Mouse (Mus musculus) small intestine, adult 2 months (tissue): ENCODE results near the gene Ablim1. TPM values are rescaled to one million over a fixed set of nuclear protein-coding genes. Genes with fewer than 3 reads are reported as not detected.

Experiments used
- H3K27ac ChIP-seq: fragments of 200-500 bp; 2 replicates; pipeline ENCODE4 v1.5.1; 2012; ENCODE audit warnings: low read depth, low read length, control low read depth, inconsistent platforms; ENCODE audit not compliant: insufficient read depth
- H3K27me3 ChIP-seq: fragments of 200-500 bp; 2 replicates; pipeline ENCODE4 v1.6.1; 2012; ENCODE audit warnings: mild to moderate bottlenecking, moderate library complexity, low read length, inconsistent platforms; ENCODE audit not compliant: control insufficient read depth, insufficient read depth
- H3K36me3 ChIP-seq: fragments of 200-500 bp; 2 replicates; pipeline ENCODE4 v1.6.1; 2012; ENCODE audit warnings: mild to moderate bottlenecking, low read length, control low read depth, inconsistent platforms; ENCODE audit not compliant: control insufficient read depth, insufficient read depth
- H3K4me1 ChIP-seq: fragments of 200-500 bp; 2 replicates; pipeline ENCODE4 v1.6.1; 2012; ENCODE audit warnings: low read length, inconsistent platforms, mixed read lengths; ENCODE audit not compliant: control insufficient read depth, insufficient read depth, insufficient read length
- H3K4me3 ChIP-seq: fragments of 200-500 bp; 2 replicates; pipeline ENCODE4 v1.5.1; 2012; ENCODE audit warnings: low read depth, mild to moderate bottlenecking, control low read depth, inconsistent platforms, low read length, moderate library complexity
- CTCF ChIP-seq: fragments of 200-500 bp; IDR thresholded peaks from 2 replicates; pipeline ENCODE4 v1.5.1; 2012; ENCODE audit warnings: low read depth, mild to moderate bottlenecking, control low read depth, inconsistent platforms, low read length, moderate library complexity, mixed read lengths; ENCODE audit not compliant: insufficient replicate concordance, insufficient read length; ENCODE audit errors: extremely low read depth
- POLR2A ChIP-seq: fragments of 200-500 bp; IDR thresholded peaks from 2 replicates; pipeline ENCODE4 v1.6.1; 2012; ENCODE audit warnings: low read depth, mild to moderate bottlenecking, control low read depth, inconsistent platforms, low read length, moderate library complexity
- WGBS: fragments of 180-500 bp; shearing (Covaris S2); methylation state at CpG from one replicate; pipeline ENCODE4 v1.1.7; 2018; 5-methylcytosine and 5-hydroxymethylcytosine counted together
- polyA plus RNA-seq: library from polyadenylated mRNA; depleted of rRNA; stranded (reverse); fragments of >200 nt; gene quantifications from 2 replicates; pipeline ENCODE4 v1.2.3, GENCODE M21; 2012

Ablim1 gene
- polyA plus RNA-seq, 1 experiment = 47.2 TPM

DNA sequence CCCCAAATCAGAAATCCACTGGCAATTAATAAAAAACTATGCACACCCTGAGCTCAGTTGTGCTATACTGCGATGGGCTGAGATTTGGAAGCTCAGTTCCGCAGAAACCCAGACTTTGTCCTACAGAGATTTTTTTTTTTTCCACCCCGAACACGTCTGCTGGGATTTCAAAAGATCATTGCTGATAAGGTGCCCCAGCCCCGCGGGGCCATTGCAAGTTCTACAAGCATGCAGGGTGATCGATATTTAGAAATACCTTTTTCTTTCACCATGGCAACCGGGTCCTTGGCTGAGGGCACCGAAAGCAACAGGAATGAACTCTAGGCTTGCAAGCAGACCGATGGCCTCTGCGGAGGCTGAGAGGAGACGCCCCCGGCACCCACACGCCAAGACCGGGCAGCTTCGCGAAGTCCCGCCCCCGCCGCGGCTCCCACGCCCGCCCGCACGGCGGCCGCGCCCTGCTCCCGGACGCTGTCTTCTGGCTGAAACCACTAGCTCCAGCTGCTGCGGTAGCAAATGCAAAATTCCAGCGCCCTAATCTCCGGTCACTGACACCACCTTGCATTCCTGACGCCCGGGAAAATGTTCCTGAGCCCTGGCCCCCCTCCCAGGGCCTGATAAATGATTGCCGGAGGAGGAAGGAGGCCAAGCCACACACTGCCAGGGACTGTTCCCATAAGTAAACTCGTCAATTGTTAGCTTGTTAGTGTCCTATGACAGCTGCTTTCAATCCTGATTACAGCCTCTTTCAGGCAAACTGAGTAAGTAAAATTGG, 117.5 kb downstream of the Ablim1 start:
- Histone ChIP-seq H3K27me3 (no peaks in the 10 kb centered on the region), H3K36me3 (no peaks in the 10 kb centered on the region), H3K27ac (peak overlapping the region; percentile 31), H3K4me1 (peaks cover 8% of the 10 kb centered on the region), H3K4me3 (peak overlapping the region; percentile 59)
- no peak for TF ChIP-seq CTCF
- peak; percentile 32 for TF ChIP-seq POLR2A
- 3% methylated on average over 35 of the region's 37 CpGs for WGBS

DNA sequence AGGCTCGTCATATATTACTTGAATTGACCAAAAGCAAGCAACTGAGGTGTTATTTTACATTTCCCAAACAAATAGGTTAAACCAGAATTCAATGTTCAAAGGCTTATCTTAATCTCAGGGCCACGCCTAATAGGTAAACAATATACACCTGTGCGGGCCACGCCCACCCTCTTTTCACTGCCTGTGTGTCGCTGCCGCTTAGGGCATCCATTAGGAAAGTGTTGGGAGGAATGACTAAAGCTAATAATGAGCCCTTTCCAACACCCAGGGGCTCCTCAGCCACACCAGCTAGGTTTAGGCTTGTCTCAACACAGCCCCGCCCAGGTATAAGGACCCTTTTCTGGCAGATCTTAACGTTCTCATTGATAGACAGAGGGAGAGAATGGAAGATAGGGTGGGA, 118.1 kb downstream of the Ablim1 start:
- Histone ChIP-seq H3K27me3 (no peaks in the 10 kb centered on the region), H3K27ac (no peak overlapping the region), H3K4me3 (peak overlapping the region; percentile 17), H3K36me3 (no peaks in the 10 kb centered on the region), H3K4me1 (peaks cover 8% of the 10 kb centered on the region)
- TF ChIP-seq CTCF (no peak), POLR2A (no peak)
- 18% methylated on average over 8 of the region's 8 CpGs for WGBS

DNA sequence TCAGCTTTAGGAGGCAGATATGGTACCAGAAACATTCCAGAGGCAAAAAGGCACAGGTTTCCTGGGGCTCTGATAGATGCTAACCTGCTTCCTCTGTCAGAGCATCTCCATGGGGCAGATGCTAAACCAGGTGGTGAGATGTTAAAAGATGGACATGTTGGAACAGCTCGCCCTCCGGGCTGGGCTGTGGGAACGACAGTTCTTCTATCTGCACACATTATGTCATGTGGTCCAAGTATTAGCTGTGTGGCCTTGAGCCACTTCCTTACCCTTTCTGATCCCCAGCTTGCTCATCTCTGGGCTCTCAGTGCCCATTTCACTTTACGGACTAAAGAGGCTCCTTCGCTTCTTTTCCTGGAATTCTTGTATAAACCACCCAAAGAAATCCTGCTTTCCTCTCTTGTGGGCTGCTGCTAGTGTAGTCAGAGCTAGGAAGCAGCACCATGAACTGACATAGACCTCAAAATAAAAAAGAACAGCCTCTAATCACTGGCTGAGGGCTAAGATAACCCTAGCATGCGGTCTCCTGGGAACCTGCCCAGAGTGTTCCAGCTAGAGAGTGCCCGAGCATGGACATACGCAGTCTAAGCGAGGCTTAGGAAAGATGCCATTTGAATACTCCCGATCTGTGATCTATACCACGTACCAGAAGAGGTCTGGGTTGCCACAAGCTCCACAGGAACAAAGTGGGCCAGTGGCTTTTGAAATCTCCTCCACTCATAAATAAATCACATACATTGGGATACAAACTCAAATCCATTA, 119.4 kb downstream of the Ablim1 start:
- WGBS = 83% methylated on average over 11 of the region's 11 CpGs
- Histone ChIP-seq H3K36me3 (no peaks in the 10 kb centered on the region), H3K27ac (no peak overlapping the region)

DNA sequence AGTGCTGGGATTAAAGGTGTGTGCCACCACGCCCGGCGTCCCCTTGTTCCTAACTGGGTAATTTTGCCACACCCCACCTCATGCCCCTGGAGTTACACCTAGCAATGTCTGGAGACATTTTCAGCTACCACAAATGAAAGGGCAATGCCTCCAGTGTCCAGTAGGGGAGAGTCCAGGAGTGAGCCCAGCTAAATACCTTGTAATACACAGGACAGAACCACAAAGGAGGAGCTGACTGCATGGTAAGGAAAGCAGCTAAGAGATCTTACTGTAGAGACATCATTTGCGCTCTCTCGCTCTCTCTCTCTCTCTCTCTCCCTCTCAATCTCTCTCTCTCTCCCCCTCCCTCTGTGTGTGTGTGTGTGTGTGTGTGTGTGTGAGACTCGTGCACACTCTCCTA, 120.8 kb downstream of the Ablim1 start:
- H3K4me1 ChIP-seq = peaks cover 5% of the 10 kb centered on the region
- no peaks in the 10 kb centered on the region for H3K27me3 ChIP-seq
- H3K27ac ChIP-seq = no peak overlapping the region
- no peak overlapping the region for H3K4me3 ChIP-seq
- WGBS = 78% methylated on average over 6 of the region's 6 CpGs
- no peak for TF ChIP-seq POLR2A
- no peak for TF ChIP-seq CTCF
- H3K36me3 ChIP-seq = no peaks in the 10 kb centered on the region

More for the DNA sequence above, 119.4 kb downstream of the Ablim1 start:
- peaks cover 5% of the 10 kb centered on the region for H3K4me1 ChIP-seq
- no peaks in the 10 kb centered on the region for H3K27me3 ChIP-seq
- TF ChIP-seq POLR2A = no peak
- TF ChIP-seq CTCF = no peak
- no peak overlapping the region for H3K4me3 ChIP-seq

DNA sequence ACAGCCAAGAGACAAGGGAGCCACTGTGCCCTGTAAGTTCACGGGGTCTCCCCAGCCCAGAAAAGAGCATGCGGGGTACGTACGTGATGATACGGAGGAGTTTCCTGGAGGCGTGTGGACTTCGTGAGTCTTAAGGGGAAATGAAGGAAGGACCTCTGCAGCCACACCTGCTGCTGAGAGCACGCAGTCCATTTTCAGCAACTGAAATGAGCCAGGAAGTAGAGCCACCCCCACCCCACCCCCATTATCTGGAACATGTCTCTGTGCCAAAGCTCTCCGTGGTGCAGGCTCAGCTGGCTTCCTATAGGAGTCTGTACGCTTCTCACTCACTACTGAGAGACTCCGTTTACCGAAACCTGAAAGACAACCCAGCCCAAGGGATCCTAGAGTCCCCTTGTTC, 121.3 kb downstream of the Ablim1 start:
- Histone ChIP-seq H3K27me3 (no peaks in the 10 kb centered on the region), H3K27ac (no peak overlapping the region), H3K36me3 (no peaks in the 10 kb centered on the region), H3K4me3 (no peak overlapping the region), H3K4me1 (peaks cover 5% of the 10 kb centered on the region)
- WGBS = 60% methylated on average over 12 of the region's 12 CpGs
- TF ChIP-seq POLR2A = no peak
- TF ChIP-seq CTCF = no peak

DNA sequence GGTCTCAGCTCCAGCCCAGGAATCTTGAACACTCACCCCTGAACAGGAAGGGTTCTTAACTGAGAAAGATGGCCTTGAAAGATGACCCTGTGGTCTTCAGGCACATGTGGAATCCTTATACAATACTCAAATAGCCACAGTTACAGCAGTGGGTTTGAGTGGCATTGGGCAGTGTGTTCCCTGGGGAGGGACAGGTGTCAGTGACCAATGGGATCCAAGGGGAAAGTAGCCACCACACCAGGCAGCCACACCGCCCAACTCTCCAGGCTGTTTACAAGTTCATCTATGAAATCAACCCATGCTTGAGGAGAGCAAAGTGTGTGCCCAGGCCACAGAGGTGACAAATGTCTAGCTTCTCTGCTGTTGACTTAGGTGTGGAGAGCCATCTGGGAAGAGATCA, 123.6 kb downstream of the Ablim1 start:
- no peaks in the 10 kb centered on the region for H3K27me3 ChIP-seq
- H3K27ac ChIP-seq = no peak overlapping the region
- no peak overlapping the region for H3K4me3 ChIP-seq
- no peaks in the 10 kb centered on the region for H3K36me3 ChIP-seq
- no peaks in the 10 kb centered on the region; the same call in 1 of the 2 replicates for H3K4me1 ChIP-seq
- 94% methylated on average over 1 of the region's 1 CpGs for WGBS
- TF ChIP-seq POLR2A (no peak), CTCF (no peak)

DNA sequence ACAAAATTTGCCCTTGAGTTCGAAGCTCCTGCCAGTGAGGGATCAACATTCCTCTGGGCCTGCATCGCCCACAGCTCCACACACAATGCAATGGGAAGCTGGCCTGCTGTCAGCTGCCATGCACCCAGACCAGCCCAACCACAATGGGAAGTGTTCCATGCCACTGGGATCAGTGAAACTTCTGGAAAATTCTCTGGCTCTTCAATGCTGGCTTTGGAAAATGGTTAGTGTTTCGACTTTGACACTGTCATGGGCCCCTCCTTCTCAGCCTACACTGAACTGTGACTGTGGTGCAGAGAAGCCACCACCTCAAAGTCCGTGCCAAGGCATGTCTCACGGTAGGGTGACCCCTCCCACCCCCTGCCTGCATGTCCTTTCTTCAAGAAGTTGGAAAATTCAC, 125.3 kb downstream of the Ablim1 start:
- Histone ChIP-seq H3K4me3 (no peak overlapping the region), H3K4me1 (no peaks in the 10 kb centered on the region; the same call in 1 of the 2 replicates), H3K36me3 (no peaks in the 10 kb centered on the region), H3K27ac (no peak overlapping the region), H3K27me3 (no peaks in the 10 kb centered on the region)
- WGBS = 58% methylated on average over 5 of the region's 5 CpGs
- TF ChIP-seq POLR2A (no peak), CTCF (no peak)
